Mouse (Mus musculus): ENCODE data around the gene Ccpg1. TPM values are rescaled to one million over a fixed set of nuclear protein-coding genes. Genes with fewer than 3 reads are reported as not detected.

The Ccpg1 gene
- polyA plus RNA-seq, 1 experiment from 2014 or later = 22.9 TPM

DNA sequence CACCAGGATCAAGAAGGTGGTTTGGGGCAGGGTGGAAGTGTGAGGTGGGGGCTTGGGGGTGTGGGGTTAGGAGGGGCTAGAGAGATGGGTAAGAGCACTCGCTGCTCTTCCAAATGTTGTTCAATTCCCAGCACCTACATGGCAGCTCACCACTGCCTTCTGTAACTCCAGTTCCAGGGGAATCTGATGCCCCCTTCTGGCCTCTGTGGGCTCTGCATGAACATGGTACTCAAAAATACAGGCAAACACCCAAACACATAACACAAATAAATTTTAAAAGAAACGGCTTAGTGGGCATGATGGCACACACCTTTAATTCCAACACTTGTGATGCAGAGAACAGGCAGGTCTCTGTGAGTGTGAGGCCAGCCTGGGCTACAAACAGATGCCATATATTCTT, 30.5 kb upstream of the Ccpg1 start:
- no peaks in the 10 kb centered on the region for H3K36me3 ChIP-seq (ENCODE audit: control insufficient read depth, insufficient read depth, low read length)
- H3K9ac ChIP-seq (ENCODE audit: low read length) = no peak overlapping the region

GRCm38 (mm10) chr9:72955546-72955945, 29.7 kb upstream of the Ccpg1 start:
- ATAC-seq (ENCODE audit: low FRiP score, low TSS enrichment) (0 out of 2 replicates have a peak, but pooled peaks have one; percentile 52), DNase-seq (ENCODE audit: low spot score) (peak; percentile 41)
- Histone ChIP-seq H3K27ac (replicated peaks) (no peak overlapping the region), H3K4me1 (replicated peaks; ENCODE audit: control insufficient read depth, insufficient read depth) (no peaks in the 10 kb centered on the region), H3K9ac (ENCODE audit: low read length) (no peak overlapping the region), H3K27me3 (ENCODE audit: control insufficient read depth, insufficient read depth, low read length) (no peaks in the 10 kb centered on the region), H3K36me3 (ENCODE audit: control insufficient read depth, insufficient read depth, low read length) (no peaks in the 10 kb centered on the region), H3K4me3 (ENCODE audit: low read depth, low read length) (no peak overlapping the region), H3K4me2 (replicated peaks; ENCODE audit: low read depth) (no peak overlapping the region), H3K9me3 (ENCODE audit: control insufficient read depth, low read length) (no peaks in the 10 kb centered on the region)
- WGBS = 26% methylated on average over 1 of the region's 1 CpGs
- TF ChIP-seq EP300 (optimal IDR thresholded peaks at IDR 0.05) (no peak), CTCF (IDR thresholded peaks at IDR 0.05; ENCODE audit: low read depth) (peak; percentile 82)

More for the DNA sequence above, 30.5 kb upstream of the Ccpg1 start:
- 54% methylated on average over 2 of the region's 2 CpGs for WGBS
- no peak overlapping the region for H3K4me2 ChIP-seq (replicated peaks; ENCODE audit: low read depth)
- no peak overlapping the region for H3K4me3 ChIP-seq (ENCODE audit: low read depth, low read length)
- ATAC-seq (ENCODE audit: low FRiP score, low TSS enrichment) = no peak
- peak; percentile 21 for DNase-seq (ENCODE audit: low spot score)
- H3K27me3 ChIP-seq (ENCODE audit: control insufficient read depth, insufficient read depth, low read length) = no peaks in the 10 kb centered on the region
- H3K27ac ChIP-seq (replicated peaks) = no peak overlapping the region
- TF ChIP-seq CTCF (IDR thresholded peaks at IDR 0.05; ENCODE audit: low read depth) (peak; percentile 58), EP300 (optimal IDR thresholded peaks at IDR 0.05) (no peak)
- no peaks in the 10 kb centered on the region for H3K9me3 ChIP-seq (ENCODE audit: control insufficient read depth, low read length)
- no peaks in the 10 kb centered on the region for H3K4me1 ChIP-seq (replicated peaks; ENCODE audit: control insufficient read depth, insufficient read depth)

DNA sequence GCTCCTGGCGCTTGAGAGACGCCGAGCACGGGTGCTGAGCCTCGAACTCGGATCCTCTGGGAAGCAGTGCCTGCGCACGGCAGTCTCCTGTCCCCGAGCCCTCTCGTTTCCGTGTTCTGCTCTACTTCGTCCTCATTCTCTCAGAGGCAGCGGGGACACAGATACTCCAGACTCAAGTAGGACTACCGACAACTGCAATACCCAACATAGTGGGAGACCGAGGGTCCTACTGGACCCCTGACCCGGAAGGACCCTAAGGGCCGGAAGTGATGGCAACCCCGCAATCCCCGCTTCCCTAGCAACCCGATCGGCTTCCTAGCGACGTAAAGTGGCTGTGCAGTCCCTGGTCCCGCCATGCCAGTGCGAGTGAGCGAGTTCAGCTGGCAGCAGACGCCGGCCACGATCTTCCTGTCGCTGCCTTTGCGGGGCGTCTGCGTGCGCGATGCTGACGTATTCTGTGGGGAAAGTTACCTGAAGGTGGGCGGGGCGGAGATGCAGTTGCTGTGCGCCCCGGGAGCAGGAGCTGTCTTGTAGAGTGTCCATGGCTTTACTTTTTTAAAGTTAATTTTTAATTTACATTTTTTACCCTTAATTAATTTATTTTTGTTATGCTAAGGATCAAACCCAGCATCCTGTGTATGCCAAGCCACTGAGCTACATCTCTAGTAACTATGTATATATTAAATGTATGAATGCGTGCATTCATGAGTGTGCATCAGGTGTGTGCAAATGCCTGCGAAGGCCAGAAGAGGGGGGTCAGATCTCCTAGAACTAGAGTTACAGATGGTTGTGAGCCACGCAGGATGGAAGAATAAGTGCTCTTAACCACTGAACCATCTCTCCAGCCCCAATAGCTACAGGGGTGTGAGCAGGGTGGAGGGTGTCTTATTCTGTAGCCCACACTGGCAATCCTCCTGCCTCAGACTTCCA, 26.4 kb upstream of the Ccpg1 start, which contains the start of the genes Dyx1c1 and Gm44503:
Gene Dyx1c1 (plus strand): TSS at position 265 of the 930 bp plus-strand sequence.
Gene Gm44503 (plus strand): TSS at position 332 of the 930 bp plus-strand sequence.
- WGBS = 2% methylated on average over 43 of the region's 43 CpGs
- Histone ChIP-seq H3K4me1 (replicated peaks; ENCODE audit: control insufficient read depth, insufficient read depth) (no peaks in the 10 kb centered on the region), H3K4me3 (ENCODE audit: low read depth, low read length) (peak within 1 kb of the TSS; percentile 58), H3K27me3 (ENCODE audit: control insufficient read depth, insufficient read depth, low read length) (no peaks in the 10 kb centered on the region), H3K36me3 (ENCODE audit: control insufficient read depth, insufficient read depth, low read length) (no peaks in the 10 kb centered on the region), H3K27ac (replicated peaks) (no peak within 1 kb of the TSS), H3K9me3 (ENCODE audit: control insufficient read depth, low read length) (no peaks in the 10 kb centered on the region), H3K9ac (ENCODE audit: low read length) (peak within 1 kb of the TSS; percentile 53), H3K4me2 (replicated peaks; ENCODE audit: low read depth) (peak within 1 kb of the TSS; percentile 63)
- peak; percentile 82 for DNase-seq (ENCODE audit: low spot score)
- TF ChIP-seq CTCF (IDR thresholded peaks at IDR 0.05; ENCODE audit: low read depth) (peak; percentile 18), EP300 (optimal IDR thresholded peaks at IDR 0.05) (no peak)
- ATAC-seq (ENCODE audit: low FRiP score, low TSS enrichment) = peak; percentile 87

- no peaks in the 10 kb centered on the region for H3K27me3 ChIP-seq (ENCODE audit: control insufficient read depth, insufficient read depth, low read length)
- no peaks in the 10 kb centered on the region for H3K4me1 ChIP-seq (replicated peaks; ENCODE audit: control insufficient read depth, insufficient read depth)
- H3K4me2 ChIP-seq (replicated peaks; ENCODE audit: low read depth) = no peak overlapping the region
- TF ChIP-seq CTCF (IDR thresholded peaks at IDR 0.05; ENCODE audit: low read depth) (no peak), EP300 (optimal IDR thresholded peaks at IDR 0.05) (no peak)
- no peaks in the 10 kb centered on the region for H3K9me3 ChIP-seq (ENCODE audit: control insufficient read depth, low read length)
- no peak overlapping the region for H3K27ac ChIP-seq (replicated peaks)
- DNase-seq (ENCODE audit: low spot score) = no peak
- no peak for ATAC-seq (ENCODE audit: low FRiP score, low TSS enrichment)
- WGBS = 70% methylated on average over 8 of the region's 8 CpGs
- no peak overlapping the region for H3K4me3 ChIP-seq (ENCODE audit: low read depth, low read length)
- no peak overlapping the region for H3K9ac ChIP-seq (ENCODE audit: low read length)
- no peaks in the 10 kb centered on the region for H3K36me3 ChIP-seq (ENCODE audit: control insufficient read depth, insufficient read depth, low read length)
Measured at GRCm38 (mm10) chr9:72961346-72961745, 23.9 kb upstream of the Ccpg1 start.

GRCm38 (mm10) chr9:72961959-72962358, 23.3 kb upstream of the Ccpg1 start:
- H3K4me3 ChIP-seq (ENCODE audit: low read depth, low read length) = no peak overlapping the region
- no peaks in the 10 kb centered on the region for H3K27me3 ChIP-seq (ENCODE audit: control insufficient read depth, insufficient read depth, low read length)
- no peaks in the 10 kb centered on the region for H3K4me1 ChIP-seq (replicated peaks; ENCODE audit: control insufficient read depth, insufficient read depth)
- ATAC-seq (ENCODE audit: low FRiP score, low TSS enrichment) (no peak), DNase-seq (ENCODE audit: low spot score) (no peak)
- H3K4me2 ChIP-seq (replicated peaks; ENCODE audit: low read depth) = no peak overlapping the region
- no peaks in the 10 kb centered on the region for H3K9me3 ChIP-seq (ENCODE audit: control insufficient read depth, low read length)
- no peak overlapping the region for H3K9ac ChIP-seq (ENCODE audit: low read length)
- TF ChIP-seq EP300 (optimal IDR thresholded peaks at IDR 0.05) (no peak), CTCF (IDR thresholded peaks at IDR 0.05; ENCODE audit: low read depth) (no peak)
- H3K27ac ChIP-seq (replicated peaks) = no peak overlapping the region
- WGBS = 74% methylated on average over 15 of the region's 15 CpGs
- no peaks in the 10 kb centered on the region for H3K36me3 ChIP-seq (ENCODE audit: control insufficient read depth, insufficient read depth, low read length)
